Mouse (Mus musculus) cortical plate, adult 2 months (tissue): ENCODE data around the gene Wdpcp. TPM values are rescaled to one million over a fixed set of nuclear protein-coding genes. Genes with fewer than 3 reads are reported as not detected.

Experiments
- H3K27ac ChIP-seq: fragments of 200-500 bp; 2 replicates; pipeline ENCODE4 v1.5.1; 2012; ENCODE audit warnings: low read length, control low read depth, inconsistent platforms; ENCODE audit not compliant: insufficient read depth
- H3K4me1 ChIP-seq: fragments of 200-500 bp; 2 replicates; pipeline ENCODE4 v1.6.1; 2011; ENCODE audit warnings: low read length; ENCODE audit not compliant: control insufficient read depth, insufficient read depth
- H3K4me3 ChIP-seq: fragments of 200-500 bp; 2 replicates; pipeline ENCODE4 v1.5.1; 2011; ENCODE audit warnings: mild to moderate bottlenecking, low read length, control low read depth; ENCODE audit not compliant: insufficient read depth
- CTCF ChIP-seq: fragments of 200-500 bp; IDR thresholded peaks from 2 replicates; pipeline ENCODE4 v1.5.1; 2011; ENCODE audit warnings: mild to moderate bottlenecking, control low read depth, low read length; ENCODE audit not compliant: insufficient read depth; ENCODE audit errors: extremely low read depth
- POLR2A ChIP-seq: fragments of 200-500 bp; IDR thresholded peaks from 2 replicates; pipeline ENCODE4 v1.6.1; 2011; ENCODE audit warnings: mild to moderate bottlenecking, low read length, control low read depth; ENCODE audit not compliant: insufficient read depth; ENCODE audit errors: extremely low read depth
- polyA plus RNA-seq: library from polyadenylated mRNA; depleted of rRNA; stranded (reverse); fragments of >200 nt; gene quantifications from 2 replicates; pipeline ENCODE4 v1.2.3, GENCODE M21; 2012; rRNA removed

Gene Wdpcp
- polyA plus RNA-seq, 1 experiment: 10.4 TPM

DNA sequence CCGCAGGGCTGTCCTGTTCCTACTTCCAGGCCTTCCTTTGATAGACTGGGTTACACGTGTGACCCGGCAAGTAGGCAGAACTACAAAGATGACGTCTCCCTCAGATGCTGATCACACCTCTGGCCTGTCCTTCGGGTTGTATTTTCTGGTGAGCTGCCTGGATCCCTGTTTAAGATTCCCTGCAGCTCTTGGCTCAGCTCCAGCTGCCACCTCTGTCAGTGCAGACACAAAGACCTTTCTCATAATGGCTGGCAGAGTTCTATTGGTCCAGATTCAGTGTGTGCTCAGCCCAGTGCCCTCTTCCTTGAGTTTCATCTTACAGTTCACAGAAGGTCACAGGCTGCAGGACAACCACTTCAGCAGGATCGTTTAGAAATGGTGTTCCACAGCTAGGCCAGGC, 292.0 kb downstream of the Wdpcp start:
- H3K27ac ChIP-seq: no peak overlapping the region
- TF ChIP-seq POLR2A (no peak), CTCF (no peak)

DNA sequence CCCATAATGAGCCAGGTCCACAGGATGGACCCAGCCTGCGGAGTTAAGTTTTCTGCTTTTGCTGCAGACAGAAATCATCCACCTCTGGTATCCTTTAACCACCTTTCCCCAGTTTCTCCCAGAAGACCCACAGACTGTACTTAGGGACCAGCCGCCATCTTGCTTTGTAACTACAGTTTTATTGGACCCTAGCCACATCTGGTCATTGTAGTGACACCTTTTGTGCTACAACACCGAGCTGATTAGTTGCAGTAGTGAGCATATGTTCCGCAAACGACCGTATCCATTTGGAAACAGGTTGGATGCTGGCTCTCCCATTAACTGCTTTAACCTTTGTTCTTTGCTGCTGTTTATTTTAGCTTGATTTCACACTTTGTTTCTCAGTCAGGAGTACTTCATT, 292.5 kb downstream of the Wdpcp start:
- no peak for TF ChIP-seq POLR2A
- no peak for TF ChIP-seq CTCF
- Histone ChIP-seq H3K4me3 (no peak overlapping the region), H3K4me1 (no peaks in the 10 kb centered on the region), H3K27ac (no peak overlapping the region)

More for the DNA sequence above, 292.0 kb downstream of the Wdpcp start:
- Histone ChIP-seq H3K4me1 (no peaks in the 10 kb centered on the region), H3K4me3 (no peak overlapping the region)

GRCm38 (mm10) chr11:21868675-21869074, 296.6 kb downstream of the Wdpcp start:
- Histone ChIP-seq H3K4me3 (no peak overlapping the region), H3K4me1 (no peaks in the 10 kb centered on the region), H3K27ac (no peak overlapping the region)
- TF ChIP-seq CTCF (no peak), POLR2A (no peak)

- Histone ChIP-seq H3K4me1 (no peaks in the 10 kb centered on the region), H3K4me3 (no peak overlapping the region), H3K27ac (no peak overlapping the region)
- TF ChIP-seq POLR2A (no peak), CTCF (no peak)
Measured at GRCm38 (mm10) chr11:21870863-21871262, 298.8 kb downstream of the Wdpcp start.

DNA sequence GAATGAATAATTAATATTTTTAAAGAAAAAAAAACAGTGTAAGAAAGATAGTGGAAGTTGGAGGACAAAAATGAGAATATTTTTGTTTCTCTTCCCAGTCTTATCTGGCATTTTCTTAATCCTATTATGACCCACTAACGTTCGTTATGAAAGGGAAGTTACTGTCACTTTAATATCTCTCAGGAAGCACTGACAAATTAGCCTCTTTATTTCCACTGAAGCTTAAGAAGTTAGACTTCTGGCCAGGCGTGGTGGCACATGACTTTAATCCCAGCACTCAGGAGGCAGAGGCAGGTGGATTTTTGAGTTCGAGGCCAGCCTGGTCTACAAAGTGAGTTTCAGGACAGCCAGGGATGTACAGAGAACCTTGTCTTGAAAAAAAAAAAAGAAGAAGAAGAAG, 299.7 kb downstream of the Wdpcp start:
- Histone ChIP-seq H3K4me1 (no peaks in the 10 kb centered on the region), H3K27ac (no peak overlapping the region), H3K4me3 (no peak overlapping the region)
- TF ChIP-seq CTCF (no peak), POLR2A (no peak)

DNA sequence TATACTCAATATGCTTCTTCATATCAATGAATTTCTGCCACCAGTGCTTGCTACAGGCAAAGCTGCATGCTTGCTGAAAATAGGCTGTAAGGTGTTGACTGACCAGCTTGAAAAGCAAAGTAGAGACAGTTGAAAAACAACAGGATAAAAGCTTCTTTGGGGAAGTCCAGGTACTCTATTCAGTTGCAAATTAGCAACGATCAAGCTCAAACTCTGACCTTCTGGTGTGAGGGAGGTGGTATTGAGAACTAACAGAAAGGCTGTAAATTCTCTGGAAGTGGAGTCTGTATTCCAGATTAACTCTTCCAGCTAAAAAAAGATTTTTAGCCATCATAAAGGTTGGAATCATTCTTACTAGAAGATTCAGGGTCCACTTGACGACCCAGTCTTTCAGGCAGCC, 303.0 kb downstream of the Wdpcp start:
- TF ChIP-seq POLR2A (no peak), CTCF (no peak)
- no peak overlapping the region for H3K4me3 ChIP-seq
- no peak overlapping the region for H3K27ac ChIP-seq
- no peaks in the 10 kb centered on the region for H3K4me1 ChIP-seq

GRCm38 (mm10) chr11:21894696-21895095, 322.7 kb downstream of the Wdpcp start:
- Histone ChIP-seq H3K27ac (no peak overlapping the region), H3K4me1 (no peaks in the 10 kb centered on the region), H3K4me3 (no peak overlapping the region)
- TF ChIP-seq CTCF: no peak
- no peak for TF ChIP-seq POLR2A

- no peaks in the 10 kb centered on the region for H3K4me1 ChIP-seq
- TF ChIP-seq CTCF: no peak
- no peak for TF ChIP-seq POLR2A
- H3K4me3 ChIP-seq: no peak overlapping the region
- H3K27ac ChIP-seq: no peak overlapping the region
Measured at GRCm38 (mm10) chr11:21922531-21922930, 350.5 kb downstream of the Wdpcp start.

Other genes with a start within 250 kb of the Wdpcp start
- gene Ugp2, start 201.0 kb upstream of the Wdpcp start, polyA plus RNA-seq: 58.5 and 58.7 TPM in 2 replicates
- gene Mdh1, start 132 bp downstream of the Wdpcp start, polyA plus RNA-seq: 863 and 881 TPM in 2 replicates